Mouse (Mus musculus) gastrocnemius, postnatal 10 days (tissue): ENCODE measurements around the gene Pde1a. TPM values are rescaled to one million over a fixed set of nuclear protein-coding genes. Genes with fewer than 3 reads are reported as not detected.

Experiments used
- DNase-seq: peaks from one replicate; pipeline ENCODE4 v3.0.0; 2021; ENCODE audit warnings: mixed read lengths
- long read RNA-seq, 2 experiments: library from polyadenylated mRNA; stranded (forward); transcript quantifications; one replicate each; pipeline ENCODE4 v2.0.0; 2021
- total RNA-seq, 2 experiments: library from RNA; stranded (reverse); gene quantifications; 2 replicates each; pipeline ENCODE4 v1.2.3; 2021

Pde1a gene
- 1 to 10 TPM; 4.3 to 4.5 TPM for total RNA-seq
- long read RNA-seq, experiment 1, partial matches to known transcripts: 0 of 7 reads
- long read RNA-seq, experiment 1, other reads (novel, unspliced or antisense): 7 of 7 reads
- long read RNA-seq, experiment 2, partial matches to known transcripts: 0 of 2 reads
- long read RNA-seq, experiment 2, other reads (novel, unspliced or antisense): 2 of 2 reads

DNA sequence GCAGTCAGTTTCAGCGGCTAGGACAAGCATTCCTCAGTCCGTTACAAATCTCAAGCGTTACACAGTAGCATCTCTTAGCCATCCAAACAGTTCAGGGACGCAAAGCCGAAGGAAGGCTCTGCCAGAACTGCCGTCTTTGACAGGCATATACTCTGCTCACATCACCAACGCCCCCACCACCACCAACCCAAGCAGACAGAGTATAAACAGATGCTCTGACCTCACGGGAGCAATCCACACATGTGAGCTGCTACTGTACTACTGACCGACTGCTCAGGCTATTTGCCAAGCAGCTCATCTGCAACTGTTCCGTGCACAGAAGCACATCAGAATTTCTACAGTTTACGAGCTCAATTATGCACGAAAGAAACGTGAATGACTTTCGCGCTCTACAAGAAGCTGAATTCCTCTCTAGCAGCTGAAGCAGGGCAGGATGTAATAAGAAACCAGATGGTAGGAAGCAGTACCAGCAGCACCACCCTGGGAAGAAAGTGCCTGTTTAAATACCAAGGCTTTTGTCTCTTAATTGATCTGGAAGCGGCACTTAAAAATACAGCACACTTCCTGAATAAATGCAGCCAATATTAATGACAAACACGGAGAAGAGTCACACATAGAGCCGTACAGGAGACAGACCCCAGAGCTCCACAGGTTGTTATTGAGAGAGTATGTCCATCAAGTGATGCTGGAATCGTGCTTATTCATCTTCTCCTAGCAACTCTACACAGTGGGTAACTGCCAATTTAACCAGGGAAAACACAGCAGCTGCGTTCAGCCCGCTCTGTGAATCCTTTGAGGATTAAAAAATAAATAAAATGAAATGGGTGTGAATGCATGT, at the start of gene Pde1a:
TSS of gene Pde1a (minus strand) at position 598 of the 838 bp plus-strand sequence.
- no peak for DNase-seq

DNA sequence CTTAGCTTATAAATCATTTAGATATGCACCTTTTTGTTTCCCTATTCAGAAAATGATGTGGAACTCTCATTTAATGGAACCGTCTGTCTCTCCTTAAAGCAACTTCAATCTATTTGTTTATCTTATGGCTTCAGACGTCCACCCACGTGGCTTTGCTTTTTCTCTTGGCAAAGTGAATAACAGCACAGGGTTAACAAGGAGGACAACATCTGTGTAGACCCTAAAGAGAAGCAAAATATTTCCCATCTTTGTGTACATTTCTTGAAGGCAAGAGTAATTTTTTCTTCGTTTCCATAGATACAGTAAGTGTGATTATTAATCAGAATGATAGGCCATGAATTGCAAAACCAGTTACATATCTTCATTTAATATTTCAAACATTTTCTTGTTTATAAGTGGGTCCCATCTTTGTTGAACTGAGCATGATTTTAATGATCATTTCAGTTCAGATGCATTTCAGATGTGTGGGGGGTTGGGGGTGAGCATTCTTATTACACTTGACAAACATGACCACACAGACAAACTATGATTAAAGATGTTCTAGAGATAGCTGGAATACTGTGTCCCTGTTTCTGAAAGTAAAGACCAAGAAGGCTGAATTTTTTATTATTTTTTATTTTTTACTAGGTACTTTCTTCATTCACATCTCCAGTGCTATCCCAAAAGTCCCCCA, 49.5 kb upstream of the Pde1a start:
- DNase-seq: no peak

DNA sequence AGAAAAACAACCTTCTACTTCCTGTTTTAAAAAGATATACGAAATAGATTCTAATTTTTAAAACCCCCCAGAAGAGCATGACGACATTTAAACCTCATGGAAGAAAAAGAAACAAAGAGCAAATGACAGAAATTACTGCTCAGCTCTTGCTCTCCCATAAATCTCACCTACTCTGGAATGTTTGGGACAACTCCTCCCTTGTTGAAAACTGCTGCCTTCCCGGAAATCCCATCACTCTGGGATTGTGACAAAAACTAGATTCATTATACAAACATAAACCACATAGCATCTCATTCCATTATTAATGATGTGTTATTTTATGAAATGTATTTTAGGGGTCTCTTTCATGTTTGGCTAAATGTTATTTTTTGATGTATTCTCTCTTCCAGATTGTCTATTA, 48.9 kb upstream of the Pde1a start:
- DNase-seq: no peak

DNA sequence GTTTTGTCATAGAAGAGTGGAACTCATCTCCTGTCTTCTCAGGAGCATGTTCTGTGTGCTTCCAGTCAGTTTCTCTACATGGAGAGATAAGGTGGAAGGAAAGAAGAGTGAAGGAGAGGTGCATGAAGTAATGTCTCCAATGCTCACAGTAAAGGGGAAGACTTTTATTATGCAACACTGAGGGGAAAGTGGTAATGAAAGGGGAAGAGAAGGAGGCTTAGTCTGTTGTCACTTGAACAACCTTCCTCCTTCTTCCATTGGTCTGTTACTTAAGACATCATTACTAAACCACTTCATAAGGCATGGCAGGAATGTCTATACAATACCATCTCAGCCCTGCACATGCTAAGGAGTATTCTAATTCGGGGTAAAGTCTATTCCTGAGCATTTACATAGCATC, 38.8 kb upstream of the Pde1a start:
- DNase-seq: no peak

DNA sequence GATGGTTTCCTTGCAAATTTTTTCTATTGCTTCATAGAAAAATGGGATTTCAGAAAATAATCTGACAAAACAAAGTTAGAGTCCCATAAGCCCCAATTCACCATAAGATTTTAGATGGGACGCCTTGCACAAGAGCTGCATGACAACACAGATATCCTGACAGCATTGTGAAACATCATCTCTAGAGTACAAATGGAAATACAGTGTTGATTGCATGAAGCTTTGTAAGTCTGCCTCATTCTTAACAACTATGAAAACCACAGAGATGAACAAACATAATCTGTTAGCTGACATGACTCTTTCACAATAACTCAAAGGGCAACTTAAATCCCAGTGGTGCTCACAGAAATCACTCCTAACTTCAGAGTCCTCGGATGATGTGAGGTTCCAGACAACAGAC, 29.5 kb upstream of the Pde1a start:
- no peak for DNase-seq

DNA sequence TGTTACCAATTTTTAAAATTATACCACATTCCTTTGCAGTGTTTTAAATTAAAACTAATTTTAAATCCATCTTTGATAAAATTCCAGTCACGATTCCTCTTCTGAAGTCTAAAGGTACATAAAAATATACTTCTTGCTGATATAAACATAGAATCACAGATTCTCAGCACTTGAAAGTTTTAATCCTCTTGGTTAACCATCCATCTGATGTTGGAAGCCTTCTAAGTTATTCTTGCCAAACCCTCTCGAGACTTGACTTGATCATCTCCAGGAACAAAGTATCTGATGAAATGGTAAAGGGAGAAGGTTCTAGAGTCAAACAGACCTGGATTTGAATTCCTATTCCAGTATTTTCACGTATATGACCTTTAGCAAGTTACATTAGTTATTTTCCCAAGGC, 28.9 kb upstream of the Pde1a start:
- no peak for DNase-seq

DNA sequence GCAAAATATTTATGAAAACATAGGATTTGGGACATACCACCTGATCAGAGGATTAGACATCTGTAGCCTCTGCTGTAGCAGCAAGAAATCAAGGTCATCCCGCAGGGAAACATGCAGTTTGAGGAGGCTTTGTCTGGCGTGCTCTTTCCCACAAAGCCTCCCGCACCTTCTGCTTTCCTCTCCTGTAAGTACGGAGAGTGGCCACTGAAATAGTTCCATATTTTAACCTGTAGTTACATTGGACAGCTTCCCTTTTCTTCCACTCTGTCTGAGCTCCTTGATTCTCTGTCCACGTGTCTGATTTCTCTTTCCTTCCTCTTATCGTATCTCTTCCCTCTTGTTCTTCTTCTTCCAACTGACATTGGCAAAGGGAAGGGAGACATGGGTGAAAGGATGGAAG, 20.8 kb upstream of the Pde1a start:
- DNase-seq: no peak

DNA sequence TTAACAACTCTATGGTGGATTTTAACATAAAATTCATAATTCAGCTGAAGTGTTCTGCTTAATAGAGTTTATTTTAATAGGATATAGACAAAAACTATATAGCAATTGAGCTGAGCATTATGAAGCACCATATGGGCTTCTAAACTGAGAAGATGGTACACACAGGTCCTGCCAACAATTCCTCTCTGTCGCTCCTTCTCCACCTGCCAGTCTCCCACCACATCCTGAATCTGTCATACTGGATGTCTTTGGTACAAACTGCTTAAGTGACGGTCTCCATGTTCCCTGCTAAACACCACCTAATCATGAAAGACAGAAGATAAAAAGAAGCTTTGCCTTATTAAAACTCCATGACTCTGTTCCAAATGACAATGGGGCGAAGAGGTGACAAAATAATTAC, 20.1 kb upstream of the Pde1a start:
- DNase-seq: no peak

DNA sequence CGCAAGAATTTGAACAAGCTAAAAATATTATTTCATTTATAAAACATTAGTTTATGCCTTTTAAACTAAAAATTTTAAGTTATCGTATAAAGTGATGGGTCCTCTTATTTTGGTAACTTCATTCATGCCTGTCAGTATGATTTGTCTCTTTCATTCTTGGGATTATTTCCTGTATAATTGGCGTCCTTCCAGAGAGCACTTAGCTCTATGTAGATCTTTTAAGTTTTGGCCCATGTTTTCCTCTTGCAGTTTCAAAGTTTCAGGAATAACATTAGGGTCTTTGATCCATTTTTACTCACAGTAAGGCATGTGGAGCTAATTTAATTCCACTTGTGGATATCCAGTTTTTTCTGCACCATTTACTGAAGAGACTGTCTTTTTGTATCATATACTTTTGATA, 5.8 kb upstream of the Pde1a start:
- DNase-seq: no peak

DNA sequence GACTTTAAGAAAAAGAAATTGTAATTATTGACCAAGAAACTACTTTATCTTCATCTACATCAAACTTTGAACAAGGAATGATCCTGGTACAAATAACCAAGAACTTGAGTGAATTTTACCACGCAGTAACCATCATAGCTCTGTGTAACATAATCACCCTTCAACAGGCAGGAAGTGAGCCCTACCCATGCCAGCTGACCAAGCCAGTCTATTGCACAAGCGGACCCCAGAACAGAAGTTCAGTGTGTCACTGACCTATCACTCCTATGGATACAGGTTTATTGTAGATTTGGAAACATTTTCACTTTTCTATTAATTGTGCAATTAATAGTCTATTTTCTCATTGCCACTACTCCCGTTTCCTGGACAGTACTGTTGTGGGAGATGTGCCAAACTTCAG, 3.4 kb upstream of the Pde1a start:
- DNase-seq: no peak

DNA sequence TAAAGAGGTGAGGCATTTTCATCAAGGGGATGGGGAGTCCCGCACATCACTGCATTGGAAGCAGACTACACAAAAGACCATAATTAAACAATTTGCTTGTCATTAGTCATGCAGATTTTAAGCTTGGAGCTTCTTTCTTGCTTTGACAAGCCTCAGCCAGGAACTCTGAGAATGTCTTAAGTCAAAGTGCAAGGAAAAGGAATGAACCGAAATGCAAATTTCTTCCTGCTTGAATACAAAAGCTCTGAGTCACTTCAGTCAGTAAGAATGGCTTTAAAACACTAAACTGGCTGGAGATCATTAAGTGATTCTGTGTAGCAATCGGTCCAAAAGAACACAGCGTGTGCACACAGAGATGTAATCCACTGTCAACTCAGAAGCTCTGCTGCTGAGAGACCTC, 2.6 kb downstream of the Pde1a start:
- DNase-seq: no peak

DNA sequence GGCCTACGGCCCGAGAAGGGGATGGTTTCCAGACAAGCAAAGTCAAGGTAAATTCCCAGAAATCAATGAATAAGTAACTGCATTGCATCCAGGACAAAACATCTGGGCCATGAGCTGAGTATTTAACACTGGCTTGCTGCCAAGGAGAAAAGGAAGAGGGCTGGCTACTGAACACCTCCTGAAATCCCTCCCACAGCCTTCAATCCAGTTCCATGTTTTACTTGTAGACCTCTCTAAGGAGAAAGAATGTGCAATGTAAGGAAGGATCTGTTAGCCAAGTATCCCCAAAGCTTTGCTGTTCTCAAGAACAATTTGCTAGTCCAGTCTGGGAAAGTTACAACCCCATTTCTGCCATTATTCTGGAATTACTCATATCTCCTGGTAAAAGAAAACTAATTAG, 42.4 kb downstream of the Pde1a start:
- no peak for DNase-seq

DNA sequence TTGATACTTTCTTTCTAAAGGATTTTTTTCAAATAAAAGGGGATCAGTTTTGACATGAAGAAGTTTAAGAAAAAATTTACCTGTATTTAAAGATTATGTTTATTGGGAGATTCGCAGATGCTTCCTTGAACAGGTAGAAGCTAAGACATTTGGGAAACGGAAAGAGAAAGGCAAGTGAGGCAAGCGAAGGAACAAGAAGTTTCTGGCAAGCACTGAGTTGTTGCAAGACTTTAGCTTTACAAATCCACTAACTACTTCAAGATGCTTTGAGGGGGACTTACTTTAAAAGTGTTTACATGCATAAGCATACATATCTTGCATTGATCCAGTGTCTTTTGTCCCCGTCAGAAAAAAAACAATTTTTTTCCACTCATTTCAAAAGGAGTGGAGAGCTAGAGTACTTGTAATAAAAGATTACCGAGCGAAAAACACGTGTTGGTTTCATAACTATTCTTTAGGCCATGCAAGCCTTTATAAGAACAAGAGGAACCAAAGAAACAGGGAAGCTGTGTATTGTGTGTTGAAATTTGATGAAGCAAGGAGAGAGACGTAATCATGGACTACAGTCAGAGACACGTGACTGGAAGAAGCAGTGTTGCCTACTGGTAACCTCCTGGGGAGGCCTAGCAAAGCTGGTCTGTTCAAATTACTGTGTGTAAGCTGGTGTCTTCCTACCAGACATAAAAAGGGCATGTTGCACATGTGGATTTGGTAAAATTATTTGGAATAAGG, 49.0 kb downstream of the Pde1a start:
- DNase-seq: no peak

DNA sequence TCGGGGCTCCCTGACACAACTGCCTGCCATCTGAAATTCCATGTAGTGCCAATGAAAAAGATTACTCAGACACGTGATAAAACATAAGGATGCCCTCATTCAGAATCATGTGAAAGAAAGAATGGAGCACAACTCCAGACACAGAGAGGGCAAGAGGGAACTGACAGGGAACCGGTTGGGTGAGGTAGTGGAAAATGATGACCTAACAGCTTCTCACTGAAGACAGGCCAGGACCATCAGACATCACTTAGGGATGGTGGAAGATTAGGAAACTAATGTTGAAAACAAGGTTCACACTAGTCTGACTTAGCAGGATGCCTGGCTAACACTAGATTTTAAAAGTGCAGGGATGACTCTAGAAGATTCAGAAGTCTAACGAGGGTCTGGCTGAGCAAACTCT, 49.6 kb downstream of the Pde1a start:
- DNase-seq: no peak

DNA sequence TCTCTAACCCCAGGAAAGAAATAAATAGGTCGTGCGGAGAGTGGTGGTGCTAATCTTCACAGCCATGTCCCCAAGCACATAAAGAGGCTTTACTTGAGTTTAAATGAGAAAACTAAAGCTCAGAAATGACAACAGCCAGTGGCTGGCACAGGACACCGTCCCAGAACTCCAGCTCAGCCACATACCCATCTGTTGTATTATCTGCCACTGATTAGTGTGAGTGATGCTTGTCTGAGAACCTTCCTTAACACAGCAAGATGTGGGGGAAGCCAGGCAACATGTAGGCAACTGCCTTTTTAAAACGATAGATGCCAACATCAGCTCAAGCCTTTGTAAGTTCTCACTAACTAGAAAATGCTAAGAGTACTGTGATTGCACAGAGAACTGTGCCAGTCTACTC, 52.9 kb downstream of the Pde1a start:
- no peak for DNase-seq

DNA sequence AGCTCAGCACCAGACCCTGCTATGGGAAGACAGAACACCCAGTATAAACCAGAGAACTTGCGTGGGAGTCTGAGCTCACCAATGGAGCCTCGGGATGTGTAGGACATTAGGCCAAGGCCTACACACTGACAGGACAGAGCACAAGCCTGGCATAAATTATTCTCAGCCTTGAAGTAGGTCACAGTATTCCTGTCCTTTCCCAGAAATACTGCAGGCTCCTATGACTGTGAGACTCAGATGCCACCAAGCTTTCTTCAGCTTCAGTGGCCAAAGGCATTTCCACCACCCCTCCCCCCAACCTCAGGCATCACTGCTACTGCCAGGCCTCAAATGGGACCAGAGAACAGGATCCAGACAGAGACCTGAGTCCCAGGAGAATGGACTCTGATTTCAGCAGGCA, 54.7 kb downstream of the Pde1a start:
- DNase-seq: no peak

DNA sequence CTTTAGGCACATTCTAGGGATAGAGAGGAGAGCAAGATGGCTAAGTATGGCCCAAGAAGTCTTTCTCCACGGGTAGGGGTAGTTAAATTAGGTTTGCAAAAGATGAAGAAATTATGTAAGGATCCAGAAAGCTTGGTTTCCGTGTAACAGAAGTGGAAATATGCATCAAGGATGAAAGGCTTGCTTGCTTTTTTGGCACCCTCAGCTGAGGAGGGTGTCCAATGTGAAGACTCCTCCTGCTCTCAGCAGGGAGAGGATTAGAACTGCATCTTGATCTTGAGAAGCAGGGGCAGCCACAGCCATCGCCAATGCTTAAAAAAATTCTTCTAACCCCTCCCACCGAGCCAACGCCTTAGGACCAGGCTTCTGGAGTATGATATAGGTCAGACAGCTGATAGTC, 55.2 kb downstream of the Pde1a start:
- DNase-seq: no peak

DNA sequence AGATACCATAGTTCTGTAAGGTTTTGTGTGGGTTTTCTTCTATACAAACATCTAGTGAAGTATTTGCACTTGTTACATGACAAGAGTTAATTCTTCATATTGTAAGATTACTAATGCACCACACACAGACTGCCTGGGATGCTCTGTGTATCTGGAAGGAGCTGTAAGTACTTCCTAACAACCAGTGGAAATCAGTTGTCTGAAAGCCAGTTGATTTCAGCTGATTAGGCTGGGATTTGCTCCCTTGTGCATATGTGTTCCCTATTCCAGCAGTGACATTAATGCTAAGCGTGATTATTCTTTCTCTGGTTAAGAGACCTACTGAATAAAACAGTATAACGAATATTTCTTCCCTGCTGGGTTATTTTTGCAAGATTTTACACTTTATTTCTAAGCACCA, 55.8 kb downstream of the Pde1a start:
- no peak for DNase-seq

DNA sequence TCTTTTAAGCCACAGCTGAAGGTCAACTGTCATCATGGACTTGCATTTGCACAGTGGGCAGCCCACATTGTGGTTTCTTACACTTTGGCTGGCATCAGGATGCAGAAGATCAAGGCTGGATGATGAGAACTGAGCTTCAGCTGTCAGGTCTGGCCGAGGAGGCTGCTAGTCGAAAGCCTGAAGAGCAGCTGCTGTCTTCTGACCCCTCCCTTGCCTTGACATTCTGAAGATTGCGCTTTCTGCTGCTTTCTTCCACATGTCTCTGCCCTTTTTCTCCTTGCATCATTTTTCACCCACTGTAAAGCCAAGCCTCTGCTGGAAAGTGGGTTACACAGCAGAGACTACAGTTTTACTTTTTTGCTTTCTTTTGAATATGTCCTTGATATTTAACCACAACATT, 59.5 kb downstream of the Pde1a start:
- DNase-seq: no peak

DNA sequence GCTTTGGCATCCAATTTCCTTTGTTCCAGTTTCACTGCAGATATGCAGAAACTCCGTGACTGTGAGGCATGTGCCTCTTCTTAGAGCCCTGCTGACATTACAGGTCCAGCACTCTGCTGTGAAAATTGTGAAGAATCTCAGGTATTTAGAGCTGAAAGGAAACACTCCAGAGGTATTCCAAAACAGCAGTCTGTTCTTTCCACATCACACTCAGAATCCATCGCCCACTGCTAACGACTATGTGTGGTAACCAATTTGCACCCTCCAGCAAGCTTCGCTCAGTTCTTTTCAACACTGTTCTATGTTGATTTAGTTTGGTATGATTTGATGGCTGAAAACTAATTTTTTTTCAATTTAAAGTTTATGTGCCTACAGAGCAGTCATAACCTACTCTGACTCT, 62.8 kb downstream of the Pde1a start:
- no peak for DNase-seq

DNA sequence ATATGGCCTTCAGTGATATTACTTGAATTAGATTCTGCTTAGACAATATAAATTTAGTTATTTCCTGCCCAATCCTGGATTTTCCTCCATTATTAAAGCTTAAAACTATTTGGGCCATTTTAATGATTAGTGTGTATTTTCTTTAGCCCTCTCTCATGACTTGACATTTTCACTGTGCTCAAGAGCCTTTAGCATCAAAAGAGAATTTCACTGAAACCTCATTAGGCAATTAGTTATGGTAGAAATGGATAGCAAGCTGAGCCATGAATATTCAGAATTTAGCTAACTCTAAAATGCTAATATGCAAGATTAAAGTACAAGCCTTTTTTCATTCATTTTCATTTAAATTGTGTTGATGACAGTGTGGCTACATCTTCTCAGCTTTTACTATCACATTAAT, 73.2 kb downstream of the Pde1a start:
- no peak for DNase-seq

DNA sequence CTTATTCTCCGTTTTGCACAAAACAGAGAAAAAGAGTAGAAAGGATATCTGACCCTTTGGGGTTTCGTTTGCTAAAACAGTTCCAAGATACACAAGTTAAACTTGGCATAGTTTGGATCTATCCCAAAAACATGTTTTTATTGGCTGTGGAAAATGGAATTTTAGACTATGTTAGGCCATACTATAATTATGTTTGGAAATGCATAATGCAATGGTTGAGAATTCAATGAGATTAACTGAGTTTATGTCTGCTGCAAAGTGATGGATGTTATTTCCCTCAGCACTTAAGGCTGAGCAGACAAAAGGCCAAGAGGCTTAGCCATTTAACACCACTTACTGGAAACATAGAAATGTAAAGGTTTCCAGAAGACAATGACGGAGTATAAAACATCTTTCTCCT, 75.2 kb downstream of the Pde1a start:
- DNase-seq: no peak
